Mouse (Mus musculus) forebrain, postnatal 0 days (tissue): ENCODE data around the gene Ttll6. TPM values are rescaled to one million over a fixed set of nuclear protein-coding genes. Genes with fewer than 3 reads are reported as not detected.

Source experiments
- ATAC-seq: fragments of 200-750 bp; cut with Nextera tagmentation; 2 replicates; pipeline ENCODE4 v1.8.0; 2017; ENCODE audit warnings: mild to moderate bottlenecking, moderate library complexity
- DNase-seq: peaks from one replicate; pipeline ENCODE4 v3.0.0-alpha.2; 2015
- H3K27ac ChIP-seq: fragments of 300-500 bp; sonication (generic); 2 replicates; pipeline ENCODE4 v1.5.1; 2014; ENCODE audit warnings: low read depth, mild to moderate bottlenecking, antibody characterized with exemption, low read length, moderate library complexity, mixed read lengths
- H3K27me3 ChIP-seq: fragments of 300-500 bp; sonication (generic); 2 replicates; pipeline ENCODE4 v1.6.1; 2014; ENCODE audit warnings: mild to moderate bottlenecking, low read length, mixed read lengths; ENCODE audit not compliant: insufficient read depth
- H3K36me3 ChIP-seq: fragments of 300-500 bp; sonication (generic); 2 replicates; pipeline ENCODE4 v1.6.1; 2014; ENCODE audit warnings: mild to moderate bottlenecking, moderate library complexity; ENCODE audit not compliant: insufficient read depth
- H3K4me1 ChIP-seq: fragments of 300-500 bp; sonication (generic); 2 replicates; pipeline ENCODE4 v1.6.1; 2014; ENCODE audit warnings: antibody characterized with exemption; ENCODE audit not compliant: insufficient read depth
- H3K4me2 ChIP-seq: fragments of 300-500 bp; sonication (generic); 2 replicates; pipeline ENCODE4 v1.6.1; 2014; ENCODE audit warnings: low read depth, mild to moderate bottlenecking, moderate library complexity
- H3K4me3 ChIP-seq: fragments of 300-500 bp; sonication (generic); 2 replicates; pipeline ENCODE4 v1.5.1; 2014; ENCODE audit warnings: low read depth, low read length, mixed read lengths
- H3K9ac ChIP-seq: fragments of 300-500 bp; sonication (generic); 2 replicates; pipeline ENCODE4 v1.6.1; 2014; ENCODE audit warnings: mild to moderate bottlenecking
- H3K9me3 ChIP-seq: fragments of 300-500 bp; sonication (generic); 2 replicates; pipeline ENCODE4 v1.6.1; 2016; ENCODE audit warnings: low read length
- CTCF ChIP-seq: sonication (generic); IDR thresholded peaks from 2 replicates; pipeline ENCODE4 v1.5.1; 2016; ENCODE audit warnings: antibody characterized with exemption, control low read depth, low read depth
- WGBS: fragments of 180-500 bp; shearing (Covaris S2); extraction: QIAGEN DNeasy Blood & Tissue Kit; methylation state at CpG from one replicate; pipeline ENCODE4 v1.1.7; 2014; 5-methylcytosine and 5-hydroxymethylcytosine counted together
- polyA plus RNA-seq: library from polyadenylated mRNA; unstranded; fragments of >200 nt; fragmentation: Nextera tagmentation; extraction: Ambion mirVana; gene quantifications from 2 replicates; pipeline ENCODE4 v1.2.1, GENCODE M21; 2015
- total RNA-seq: library from RNA; depleted of rRNA; stranded (reverse); fragments of >200 nt; gene quantifications from 2 replicates; pipeline ENCODE4 v1.2.3, GENCODE M21; 2014; rRNA removed

Gene Ttll6
- total and polyA plus RNA-seq, 2 experiments from 2014 or later: 0.31 to 0.43 TPM

DNA sequence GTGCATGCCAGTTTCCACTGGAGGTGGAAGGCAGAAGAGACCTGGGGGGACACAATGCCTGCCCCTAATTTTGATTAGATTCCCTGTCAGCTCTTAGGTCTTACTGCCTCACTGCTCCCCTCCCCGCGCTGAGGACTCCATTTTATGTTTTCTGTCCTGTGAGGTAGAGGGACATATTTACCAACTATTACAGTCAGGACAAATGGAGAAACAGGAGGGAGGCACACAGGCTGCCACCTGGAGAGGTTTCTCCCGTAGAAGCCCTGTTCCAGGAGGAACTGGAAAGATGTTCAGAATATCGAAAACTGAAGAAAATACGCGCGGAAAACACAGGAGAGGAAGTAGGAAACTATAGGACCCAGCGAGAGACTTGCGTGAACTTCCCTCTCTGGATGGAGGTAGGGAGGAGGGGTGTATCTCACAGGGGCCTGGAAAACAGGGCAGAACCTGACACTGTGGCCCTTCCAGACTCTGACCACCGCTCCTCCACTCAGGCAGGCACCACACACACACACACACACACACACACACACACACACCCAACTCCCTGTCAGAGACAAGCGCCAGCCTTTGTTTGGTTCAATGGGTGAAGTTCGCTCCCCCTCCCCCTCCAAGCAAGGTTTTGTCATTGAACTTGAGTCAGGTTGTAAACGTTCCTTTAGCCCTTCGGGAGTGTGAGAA, 69.0 kb downstream of the Ttll6 start:
- Histone ChIP-seq H3K27ac (no peak overlapping the region), H3K4me2 (no peak overlapping the region), H3K9ac (no peak overlapping the region), H3K27me3 (peaks cover 96% of the 10 kb centered on the region), H3K36me3 (no peaks in the 10 kb centered on the region), H3K9me3 (no peaks in the 10 kb centered on the region), H3K4me3 (no peak overlapping the region), H3K4me1 (no peaks in the 10 kb centered on the region)
- DNase-seq (peak; percentile 5), ATAC-seq (no peak)
- WGBS: under 1% methylated on average over 14 of the region's 14 CpGs
- no peak for TF ChIP-seq CTCF

DNA sequence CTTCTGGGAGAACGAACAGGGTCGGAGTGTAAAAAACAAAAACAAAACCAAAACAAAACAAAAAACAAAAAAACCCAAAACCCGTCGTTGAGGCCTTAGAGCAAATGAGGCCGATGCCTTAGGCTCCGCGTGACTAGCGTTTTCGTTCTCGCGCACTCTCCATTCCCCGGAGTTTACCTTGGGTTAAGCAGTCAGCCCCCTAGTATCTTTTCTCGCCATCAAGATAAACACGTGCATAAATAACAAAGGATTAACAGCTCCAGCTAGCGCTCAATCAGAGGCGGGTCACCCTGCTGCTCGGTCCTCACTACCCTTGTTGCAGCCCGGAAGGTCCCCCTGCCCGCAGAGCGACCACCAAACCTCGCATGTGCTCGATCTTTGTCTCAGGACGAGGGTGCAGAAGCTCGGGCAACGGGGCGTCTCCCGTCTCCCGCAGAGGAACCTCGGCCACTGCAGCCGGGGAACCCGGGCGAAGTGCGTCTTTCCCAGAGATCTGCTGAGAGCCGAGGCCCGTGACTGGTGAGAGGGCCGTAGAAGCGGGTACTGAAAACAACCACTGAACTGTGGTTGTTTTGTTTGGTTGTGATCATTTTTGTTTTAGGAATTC, 69.7 kb downstream of the Ttll6 start:
- H3K4me3 ChIP-seq: no peak overlapping the region
- no peak overlapping the region for H3K27ac ChIP-seq
- WGBS: under 1% methylated on average over 37 of the region's 37 CpGs

DNA sequence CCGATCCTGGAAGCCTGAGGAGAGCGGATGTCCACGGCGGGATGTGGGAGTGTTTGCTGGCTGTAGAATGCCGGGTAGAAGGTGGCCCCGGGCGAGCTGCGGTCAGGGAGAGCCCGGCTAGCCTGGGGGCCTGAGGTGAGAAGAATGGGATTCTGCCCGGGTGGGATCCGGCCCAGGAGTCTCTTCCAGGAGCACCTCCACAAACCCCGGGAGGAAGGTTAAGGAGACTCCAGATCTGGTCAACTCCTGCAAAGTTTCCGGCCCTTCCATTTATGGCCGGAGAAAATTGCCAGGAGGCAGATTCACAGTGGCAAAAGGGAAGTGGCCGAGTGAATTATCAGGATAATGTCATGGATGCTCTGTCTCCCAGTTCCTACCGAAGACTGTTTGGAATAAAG, 70.2 kb downstream of the Ttll6 start:
- Histone ChIP-seq H3K9ac (no peak overlapping the region), H3K27ac (no peak overlapping the region), H3K4me1 (no peaks in the 10 kb centered on the region), H3K4me3 (no peak overlapping the region), H3K27me3 (peaks cover 96% of the 10 kb centered on the region), H3K36me3 (no peaks in the 10 kb centered on the region), H3K9me3 (no peaks in the 10 kb centered on the region), H3K4me2 (no peak overlapping the region)
- WGBS: 2% methylated on average over 16 of the region's 16 CpGs
- DNase-seq (no peak), ATAC-seq (no peak)
- no peak for TF ChIP-seq CTCF

More for the DNA sequence above, 69.7 kb downstream of the Ttll6 start:
- no peaks in the 10 kb centered on the region for H3K36me3 ChIP-seq
- DNase-seq (peak; percentile 13), ATAC-seq (no peak)
- TF ChIP-seq CTCF: no peak
- no peak overlapping the region for H3K9ac ChIP-seq
- no peaks in the 10 kb centered on the region for H3K4me1 ChIP-seq
- no peak overlapping the region for H3K4me2 ChIP-seq
- H3K9me3 ChIP-seq: no peaks in the 10 kb centered on the region
- H3K27me3 ChIP-seq: peaks cover 96% of the 10 kb centered on the region

DNA sequence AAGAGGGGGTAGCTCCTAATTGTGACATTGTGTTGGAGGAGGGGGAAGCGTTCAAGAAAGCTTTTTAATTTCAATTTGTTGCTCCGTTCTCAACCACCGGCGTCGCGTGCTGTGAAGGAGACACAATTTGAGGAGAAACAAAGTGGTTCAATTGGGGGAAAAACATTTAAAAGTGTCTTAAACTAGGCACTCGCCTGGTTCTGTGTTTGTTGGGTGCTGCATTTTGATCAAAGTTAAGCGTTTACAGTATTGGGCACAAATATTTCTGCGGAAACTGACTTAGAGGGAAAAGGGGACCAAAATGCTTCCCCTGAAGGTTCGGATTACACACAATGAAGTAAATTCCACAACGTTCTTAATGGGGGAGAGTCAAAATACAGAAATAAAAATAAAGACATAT, 70.8 kb downstream of the Ttll6 start:
- Histone ChIP-seq H3K9ac (no peak overlapping the region), H3K4me1 (no peaks in the 10 kb centered on the region), H3K27me3 (peaks cover 94% of the 10 kb centered on the region), H3K4me2 (no peak overlapping the region), H3K9me3 (no peaks in the 10 kb centered on the region), H3K4me3 (no peak overlapping the region), H3K27ac (no peak overlapping the region), H3K36me3 (no peaks in the 10 kb centered on the region)
- no peak for ATAC-seq
- DNase-seq: no peak
- 3% methylated on average over 11 of the region's 11 CpGs for whole genome bisulfite sequencing
- TF ChIP-seq CTCF: no peak

DNA sequence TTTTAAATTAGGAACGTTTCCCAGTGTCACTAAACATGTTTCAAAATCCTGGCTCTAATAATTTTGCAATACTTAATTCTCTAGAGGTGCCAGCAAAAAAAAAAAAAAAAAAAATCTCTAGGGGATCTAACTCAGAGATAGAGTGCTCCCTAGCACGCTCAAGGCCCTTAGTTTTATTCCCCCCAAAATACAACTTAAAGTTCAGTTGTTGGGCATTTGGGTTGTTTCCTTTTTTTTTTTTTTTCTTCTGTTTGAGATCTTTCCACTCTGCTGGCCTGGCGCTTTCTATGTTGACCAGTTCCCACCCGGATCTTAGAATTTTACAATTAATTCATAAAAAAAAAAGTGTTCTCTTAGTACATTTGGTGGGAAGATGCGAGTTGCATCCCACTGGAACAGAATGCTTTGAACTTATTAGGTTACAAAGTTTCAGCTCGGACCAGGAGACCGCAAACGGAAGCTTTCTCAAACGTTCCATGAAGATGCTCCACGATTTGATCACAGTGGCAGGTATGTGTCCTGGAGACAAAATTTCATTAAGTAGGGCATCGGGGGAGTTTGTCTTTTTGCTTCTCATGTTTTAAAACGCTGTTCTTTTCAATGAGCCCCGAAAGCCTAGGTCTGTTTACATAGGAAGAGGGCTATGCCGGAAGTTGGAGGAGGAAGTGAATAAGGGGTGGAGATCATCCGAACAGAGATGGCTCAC, 72.0 kb downstream of the Ttll6 start:
- Histone ChIP-seq H3K4me2 (no peak overlapping the region), H3K9me3 (no peaks in the 10 kb centered on the region), H3K9ac (no peak overlapping the region), H3K36me3 (no peaks in the 10 kb centered on the region), H3K4me1 (no peaks in the 10 kb centered on the region), H3K4me3 (no peak overlapping the region), H3K27me3 (peaks cover 81% of the 10 kb centered on the region), H3K27ac (no peak overlapping the region)
- WGBS: 5% methylated on average over 15 of the region's 15 CpGs
- no peak for TF ChIP-seq CTCF
- no peak for DNase-seq
- no peak for ATAC-seq

Other genes starting within 250 kb of the Ttll6 start
- gene B4galnt2, start 218.9 kb upstream of the Ttll6 start, total RNA-seq: not detected in 2 replicates
- gene B4galnt2, start 218.9 kb upstream of the Ttll6 start, polyA plus RNA-seq: not detected in 2 replicates
- 3.0 and 3.3 TPM in 2 replicates for gene Igf2bp1, start 127.8 kb upstream of the Ttll6 start, total RNA-seq
- gene Igf2bp1, start 127.8 kb upstream of the Ttll6 start, polyA plus RNA-seq: 1.8 and 2.5 TPM in 2 replicates
- not detected in 2 replicates for gene Gip, start 109.2 kb upstream of the Ttll6 start, total RNA-seq
- not detected in 2 replicates for gene Gip, start 109.2 kb upstream of the Ttll6 start, polyA plus RNA-seq
- 36.5 and 36.7 TPM in 2 replicates for gene Snf8, start 98.9 kb upstream of the Ttll6 start, total RNA-seq
- 112 and 120 TPM in 2 replicates for gene Snf8, start 98.9 kb upstream of the Ttll6 start, polyA plus RNA-seq
- gene Ube2z, start 68.4 kb upstream of the Ttll6 start, total RNA-seq: 54.9 and 56.2 TPM in 2 replicates
- gene Ube2z, start 68.4 kb upstream of the Ttll6 start, polyA plus RNA-seq: 29.4 and 35.4 TPM in 2 replicates
- gene Atp5g1, start 58.1 kb upstream of the Ttll6 start, total RNA-seq: 348 and 355 TPM in 2 replicates
- gene Atp5g1, start 58.1 kb upstream of the Ttll6 start, polyA plus RNA-seq: 925 and 1,026 TPM in 2 replicates
- gene Calcoco2, start 21.8 kb upstream of the Ttll6 start, total RNA-seq: not detected in 2 replicates
- 0.10 TPM in 1 of 2 replicates, not detected in the other for gene Calcoco2, start 21.8 kb upstream of the Ttll6 start, polyA plus RNA-seq
- gene Hoxb13, start 60.5 kb downstream of the Ttll6 start, total RNA-seq: not detected in 2 replicates
- not detected in 2 replicates for gene Hoxb13, start 60.5 kb downstream of the Ttll6 start, polyA plus RNA-seq
- gene Hoxb9, start 137.7 kb downstream of the Ttll6 start, total RNA-seq: not detected in 2 replicates
- gene Hoxb9, start 137.7 kb downstream of the Ttll6 start, polyA plus RNA-seq: not detected in 2 replicates
- not detected in 2 replicates for gene Hoxb8, start 148.1 kb downstream of the Ttll6 start, total RNA-seq
- gene Hoxb8, start 148.1 kb downstream of the Ttll6 start, polyA plus RNA-seq: not detected in 2 replicates
- gene Hoxb7, start 152.8 kb downstream of the Ttll6 start, total RNA-seq: not detected in 2 replicates
- gene Hoxb7, start 152.8 kb downstream of the Ttll6 start, polyA plus RNA-seq: not detected in 2 replicates
- not detected in 2 replicates for gene Hoxb6, start 158.7 kb downstream of the Ttll6 start, total RNA-seq
- gene Hoxb6, start 158.7 kb downstream of the Ttll6 start, polyA plus RNA-seq: not detected in 2 replicates
- not detected in 2 replicates for gene Hoxb5, start 169.6 kb downstream of the Ttll6 start, total RNA-seq
- gene Hoxb5, start 169.6 kb downstream of the Ttll6 start, polyA plus RNA-seq: not detected in 2 replicates
- not detected in 2 replicates for gene Hoxb4, start 184.5 kb downstream of the Ttll6 start, total RNA-seq
- gene Hoxb4, start 184.5 kb downstream of the Ttll6 start, polyA plus RNA-seq: not detected in 2 replicates
- not detected in 2 replicates for gene Hoxb3, start 189.5 kb downstream of the Ttll6 start, total RNA-seq
- gene Hoxb3, start 189.5 kb downstream of the Ttll6 start, polyA plus RNA-seq: not detected in 2 replicates
- not detected in 2 replicates for gene Hoxb2, start 216.7 kb downstream of the Ttll6 start, total RNA-seq
- not detected in 2 replicates for gene Hoxb2, start 216.7 kb downstream of the Ttll6 start, polyA plus RNA-seq
- gene Hoxb1, start 232.0 kb downstream of the Ttll6 start, total RNA-seq: not detected in 2 replicates
- gene Hoxb1, start 232.0 kb downstream of the Ttll6 start, polyA plus RNA-seq: not detected in 2 replicates